Mouse (Mus musculus) liver, embryonic 12.5 days (tissue): Measurements from ENCODE around the gene Cfl1. TPM values are rescaled to one million over a fixed set of nuclear protein-coding genes. Genes with fewer than 3 reads are reported as not detected.

ENCODE experiments used
- ATAC-seq: fragments of 200-750 bp; cut with Nextera tagmentation; 2 replicates; pipeline ENCODE4 v1.8.0; 2017; ENCODE audit warnings: moderate number of reproducible peaks, mild to moderate bottlenecking, moderate library complexity
- H3K27ac ChIP-seq: fragments of 300-500 bp; sonication (generic); 2 replicates; pipeline ENCODE4 v1.5.1; 2016; ENCODE audit warnings: mild to moderate bottlenecking
- H3K27me3 ChIP-seq: fragments of 300-500 bp; sonication (generic); replicated peaks from 2 replicates; pipeline ENCODE4 v1.6.1; 2016; ENCODE audit warnings: mild to moderate bottlenecking, moderate library complexity
- H3K36me3 ChIP-seq: fragments of 300-500 bp; sonication (generic); 2 replicates; pipeline ENCODE4 v1.6.1; 2016; ENCODE audit warnings: mild to moderate bottlenecking, moderate library complexity
- H3K4me1 ChIP-seq: fragments of 300-500 bp; sonication (generic); 2 replicates; pipeline ENCODE4 v1.6.1; 2016
- H3K4me2 ChIP-seq: fragments of 300-500 bp; sonication (generic); 2 replicates; pipeline ENCODE4 v1.6.1; 2016; ENCODE audit warnings: mild to moderate bottlenecking, moderate library complexity
- H3K4me3 ChIP-seq: fragments of 300-500 bp; sonication (generic); 2 replicates; pipeline ENCODE4 v1.5.1; 2016; ENCODE audit warnings: mild to moderate bottlenecking, moderate library complexity
- H3K9ac ChIP-seq: fragments of 300-500 bp; sonication (generic); 2 replicates; pipeline ENCODE4 v1.6.1; 2016; ENCODE audit warnings: mild to moderate bottlenecking, moderate library complexity
- H3K9me3 ChIP-seq: fragments of 300-500 bp; sonication (generic); replicated peaks from 2 replicates; pipeline ENCODE4 v1.6.1; 2016; ENCODE audit warnings: mild to moderate bottlenecking, moderate library complexity
- WGBS: fragments of 180-500 bp; shearing (Covaris S2); methylation state at CpG from one replicate; pipeline ENCODE4 v1.1.7; 2016; ENCODE audit not compliant: insufficient replicate concordance; 5-methylcytosine and 5-hydroxymethylcytosine counted together
- polyA plus RNA-seq: library from polyadenylated mRNA; unstranded; fragments of >200 nt; fragmentation: Nextera tagmentation; extraction: Ambion mirVana; gene quantifications from 2 replicates; pipeline ENCODE4 v1.2.1, GENCODE M21; 2016

Cfl1 gene
- 1,523 and 1,533 TPM in 2 replicates for polyA plus RNA-seq

DNA sequence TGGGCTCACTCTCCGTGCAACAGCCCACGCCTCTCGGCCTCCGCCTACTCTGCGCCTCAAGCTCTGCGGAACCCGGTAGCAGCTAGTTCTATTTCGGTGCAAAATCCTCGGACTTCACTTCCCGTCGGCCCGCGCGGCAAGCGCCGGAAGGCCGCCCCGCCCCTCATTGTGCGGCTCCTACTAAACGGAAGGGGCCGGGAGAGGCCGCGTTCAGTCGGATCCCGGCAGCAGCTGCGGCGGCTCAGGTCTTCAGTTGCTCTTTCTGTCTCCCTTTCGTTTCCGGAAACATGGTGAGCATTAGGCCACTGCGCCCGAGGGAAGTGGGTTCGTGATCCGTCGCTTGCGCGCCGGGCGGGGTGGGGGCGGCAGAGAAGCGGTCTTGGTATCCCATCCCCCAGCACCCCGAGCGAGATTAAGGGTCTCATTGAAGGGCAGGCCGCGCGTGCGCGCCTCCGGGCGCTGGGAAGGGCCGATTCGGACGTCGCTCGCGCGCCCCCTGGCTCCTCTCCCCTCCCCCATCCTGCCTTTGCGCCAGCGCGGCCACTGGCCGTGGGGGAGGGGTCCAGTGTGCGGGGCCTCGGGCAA is at the start of gene Cfl1:
Cfl1 (plus strand) TSS at position 143 of the 585 bp plus-strand sequence.
- peak within 1 kb of the TSS; percentile 94 for H3K4me2 ChIP-seq
- peak; percentile 64 for ATAC-seq
- 1% methylated on average over 58 of the region's 62 CpGs for WGBS
- H3K4me3 ChIP-seq = peak within 1 kb of the TSS; percentile 99
- no peaks in the 10 kb centered on the region for H3K9me3 ChIP-seq
- peak within 1 kb of the TSS; percentile 99 for H3K9ac ChIP-seq
- peak within 1 kb of the TSS; percentile 100 for H3K27ac ChIP-seq
- H3K27me3 ChIP-seq = no peaks in the 10 kb centered on the region
- peaks cover 46% of the 10 kb centered on the region for H3K36me3 ChIP-seq
- peaks cover 55% of the 10 kb centered on the region for H3K4me1 ChIP-seq

DNA sequence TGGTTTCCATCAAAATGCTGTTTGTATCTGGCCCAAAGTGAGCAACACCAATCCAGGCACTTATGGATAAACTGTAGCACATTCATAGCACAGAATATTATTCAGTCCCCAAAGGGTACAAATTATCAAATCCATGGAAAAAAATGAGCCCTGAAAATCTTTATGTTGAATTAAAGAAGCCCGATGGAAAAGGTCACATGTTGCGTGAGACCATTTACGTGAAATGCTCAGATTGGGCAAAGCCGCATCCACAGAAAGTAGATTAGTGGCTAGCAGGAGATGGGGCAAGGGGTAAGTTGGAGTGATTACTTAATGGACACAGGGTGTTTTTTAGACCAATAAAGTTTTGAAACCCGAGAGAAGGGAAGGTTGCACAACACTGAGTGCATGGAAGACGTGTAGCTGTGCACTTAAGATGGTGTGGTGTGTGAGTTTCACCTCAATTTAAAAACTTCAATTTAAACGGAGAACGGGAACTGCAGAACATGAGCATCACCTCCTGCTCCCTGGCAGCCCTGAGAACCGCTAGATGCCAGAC is 45.8 kb upstream of the Cfl1 start:
- ATAC-seq = no peak
- peaks cover 65% of the 10 kb centered on the region for H3K27me3 ChIP-seq
- H3K36me3 ChIP-seq = no peaks in the 10 kb centered on the region
- peaks cover 23% of the 10 kb centered on the region for H3K4me1 ChIP-seq
- no peak overlapping the region for H3K4me2 ChIP-seq
- no peak overlapping the region for H3K27ac ChIP-seq
- no peak overlapping the region for H3K9ac ChIP-seq
- H3K9me3 ChIP-seq = peaks cover 8% of the 10 kb centered on the region; the same call in 1 of the 2 replicates
- 51% methylated on average over 9 of the region's 9 CpGs for WGBS
- H3K4me3 ChIP-seq = no peak overlapping the region

- 38% methylated on average over 7 of the region's 7 CpGs for WGBS
- Histone ChIP-seq H3K27ac (no peak overlapping the region), H3K27me3 (peaks cover 70% of the 10 kb centered on the region), H3K4me2 (no peak overlapping the region), H3K9ac (no peak overlapping the region), H3K4me1 (peaks cover 23% of the 10 kb centered on the region), H3K4me3 (no peak overlapping the region), H3K36me3 (no peaks in the 10 kb centered on the region), H3K9me3 (peaks cover 7% of the 10 kb centered on the region; the same call in 1 of the 2 replicates)
- no peak for ATAC-seq
Observed at GRCm38 (mm10) chr19:5444954-5445353, 45.3 kb upstream of the Cfl1 start.

- no peak overlapping the region for H3K27ac ChIP-seq
- no peak overlapping the region for H3K4me2 ChIP-seq
- 75% methylated on average over 5 of the region's 5 CpGs for WGBS
- H3K9me3 ChIP-seq = no peaks in the 10 kb centered on the region
- no peak overlapping the region for H3K4me3 ChIP-seq
- peaks cover 23% of the 10 kb centered on the region for H3K4me1 ChIP-seq
- H3K27me3 ChIP-seq = peaks cover 78% of the 10 kb centered on the region
- ATAC-seq = no peak
- no peaks in the 10 kb centered on the region for H3K36me3 ChIP-seq
- H3K9ac ChIP-seq = no peak overlapping the region
Observed at GRCm38 (mm10) chr19:5445747-5446146, 44.5 kb upstream of the Cfl1 start.

GRCm38 (mm10) chr19:5447515-5448353 is 42.5 kb upstream of the Cfl1 start, which contains the start of gene Fosl1:
Gene Fosl1 (plus strand): TSS chr19:5447547.
- no peaks in the 10 kb centered on the region for H3K9me3 ChIP-seq
- H3K27ac ChIP-seq = no peak within 1 kb of the TSS
- H3K36me3 ChIP-seq = no peaks in the 10 kb centered on the region
- peak within 1 kb of the TSS; percentile 59 for H3K4me3 ChIP-seq
- H3K4me1 ChIP-seq = peaks cover 23% of the 10 kb centered on the region
- 1% methylated on average over 70 of the region's 70 CpGs for WGBS
- ATAC-seq = peak; percentile 53; the same call in 1 of the 2 replicates
- peak within 1 kb of the TSS; percentile 90 for H3K4me2 ChIP-seq
- peak within 1 kb of the TSS; percentile 56 for H3K9ac ChIP-seq
- H3K27me3 ChIP-seq = peaks cover 83% of the 10 kb centered on the region

GRCm38 (mm10) chr19:5448354-5449150 is 41.7 kb upstream of the Cfl1 start:
- WGBS = 6% methylated on average over 36 of the region's 36 CpGs
- Histone ChIP-seq H3K9me3 (no peaks in the 10 kb centered on the region), H3K4me1 (peaks cover 23% of the 10 kb centered on the region), H3K4me3 (peak overlapping the region; percentile 59), H3K9ac (peak overlapping the region; percentile 56), H3K36me3 (peaks cover under 1% of the 10 kb centered on the region; the same call in 1 of the 2 replicates), H3K27ac (no peak overlapping the region), H3K4me2 (peak overlapping the region; percentile 90), H3K27me3 (peaks cover 82% of the 10 kb centered on the region)
- ATAC-seq = peak; percentile 79

DNA sequence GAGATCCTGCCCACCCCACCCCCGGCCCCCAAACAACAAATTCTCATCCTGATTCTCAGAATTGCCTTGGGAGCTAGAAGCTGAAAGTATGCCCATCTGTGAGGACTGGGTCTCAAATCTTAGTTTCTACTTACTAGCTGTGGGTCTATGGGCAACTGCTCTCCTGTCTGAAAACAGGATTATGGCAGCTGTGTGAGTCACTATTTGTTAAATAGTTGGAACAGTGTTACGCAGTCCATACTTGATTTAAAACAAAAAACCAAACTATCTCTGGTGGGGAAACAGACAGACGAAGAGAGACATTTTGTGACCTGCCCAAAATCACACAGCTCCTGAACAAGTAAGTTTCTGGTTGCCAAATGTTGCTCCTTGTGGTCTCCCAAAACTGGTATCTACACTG is 40.6 kb upstream of the Cfl1 start:
- ATAC-seq = no peak
- 59% methylated on average over 3 of the region's 3 CpGs for WGBS

GRCm38 (mm10) chr19:5451766-5452165 is 38.5 kb upstream of the Cfl1 start:
- Histone ChIP-seq H3K36me3 (peaks cover 19% of the 10 kb centered on the region), H3K4me3 (no peak overlapping the region), H3K27ac (no peak overlapping the region), H3K9ac (no peak overlapping the region), H3K4me2 (no peak overlapping the region), H3K9me3 (no peaks in the 10 kb centered on the region), H3K4me1 (peaks cover 43% of the 10 kb centered on the region), H3K27me3 (peaks cover 50% of the 10 kb centered on the region)
- WGBS = 55% methylated on average over 6 of the region's 6 CpGs
- no peak for ATAC-seq

More for the DNA sequence above, 40.6 kb upstream of the Cfl1 start:
- peaks cover 23% of the 10 kb centered on the region for H3K4me1 ChIP-seq
- H3K9me3 ChIP-seq = no peaks in the 10 kb centered on the region
- H3K4me2 ChIP-seq = no peak overlapping the region
- peaks cover 11% of the 10 kb centered on the region for H3K36me3 ChIP-seq
- peaks cover 71% of the 10 kb centered on the region for H3K27me3 ChIP-seq
- no peak overlapping the region for H3K27ac ChIP-seq
- H3K4me3 ChIP-seq = no peak overlapping the region
- no peak overlapping the region for H3K9ac ChIP-seq

DNA sequence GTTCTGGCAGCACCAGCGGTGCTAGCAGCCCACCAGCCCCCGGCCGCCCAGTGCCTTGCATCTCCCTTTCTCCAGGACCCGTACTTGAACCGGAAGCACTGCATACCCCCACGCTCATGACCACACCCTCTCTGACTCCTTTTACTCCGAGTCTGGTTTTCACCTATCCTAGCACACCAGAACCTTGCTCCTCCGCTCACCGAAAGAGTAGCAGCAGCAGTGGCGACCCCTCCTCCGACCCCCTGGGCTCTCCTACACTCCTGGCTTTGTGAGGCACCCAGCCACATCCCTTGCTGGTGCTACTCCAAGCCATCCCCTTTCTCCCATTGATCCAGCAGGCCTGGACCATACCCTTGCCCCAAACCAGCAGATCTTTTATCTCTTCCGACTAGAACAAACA is 35.2 kb upstream of the Cfl1 start:
- no peak overlapping the region for H3K27ac ChIP-seq
- H3K4me1 ChIP-seq = peaks cover 39% of the 10 kb centered on the region
- peaks cover 19% of the 10 kb centered on the region for H3K36me3 ChIP-seq
- no peak overlapping the region for H3K9ac ChIP-seq
- H3K4me3 ChIP-seq = no peak overlapping the region
- H3K4me2 ChIP-seq = peak overlapping the region; percentile 87
- H3K9me3 ChIP-seq = no peaks in the 10 kb centered on the region
- peaks cover 22% of the 10 kb centered on the region for H3K27me3 ChIP-seq
- 70% methylated on average over 12 of the region's 12 CpGs for WGBS
- no peak for ATAC-seq

GRCm38 (mm10) chr19:5455568-5455967 is 34.7 kb upstream of the Cfl1 start:
- peak overlapping the region; percentile 73; the same call in 1 of the 2 replicates for H3K9ac ChIP-seq
- H3K27ac ChIP-seq = no peak overlapping the region
- WGBS = 68% methylated on average over 8 of the region's 8 CpGs
- peaks cover 19% of the 10 kb centered on the region for H3K36me3 ChIP-seq
- H3K9me3 ChIP-seq = no peaks in the 10 kb centered on the region
- ATAC-seq = no peak
- H3K27me3 ChIP-seq = peaks cover 17% of the 10 kb centered on the region
- peak overlapping the region; percentile 87 for H3K4me2 ChIP-seq
- H3K4me1 ChIP-seq = peaks cover 42% of the 10 kb centered on the region
- peak overlapping the region; percentile 69 for H3K4me3 ChIP-seq

- Histone ChIP-seq H3K9ac (peak overlapping the region; percentile 73), H3K4me3 (peak overlapping the region; percentile 69), H3K27me3 (peaks cover 9% of the 10 kb centered on the region), H3K4me2 (peak overlapping the region; percentile 87), H3K4me1 (peaks cover 48% of the 10 kb centered on the region), H3K27ac (peak overlapping the region; percentile 54), H3K36me3 (peaks cover 19% of the 10 kb centered on the region), H3K9me3 (no peaks in the 10 kb centered on the region)
- ATAC-seq = no peak
- 5% methylated on average over 26 of the region's 26 CpGs for WGBS
Observed at GRCm38 (mm10) chr19:5456241-5456921, 33.9 kb upstream of the Cfl1 start.
